Mouse (Mus musculus) adrenal gland, adult (tissue): ENCODE data around the gene Adh1.

Experiments used
- DNase-seq, 2 experiments: peaks; one replicate each; pipeline ENCODE4 v3.0.0; 2022 to 2023; ENCODE audit warnings: low spot score in 1 of 2; ENCODE audit not compliant: inconsistent age in 2 of 2

Gene Adh1

GRCm38 (mm10) chr3:138336104-138336754, 75.4 kb downstream of the Adh1 start:
- DNase-seq = peak in 1 of 2 experiments; percentile 32
